Mouse (Mus musculus) monocyte, adult 5-6 weeks (primary cell): ENCODE measurements at regions not wholly inside any gene's neighbourhood (a gene's known extent, or its start where the extent isn't known, plus 50 kb on each side); places are given as distances from the start of the nearest gene placed in this dataset.

Experiments used
- ATAC-seq: fragments of 153-309, 156-312 bp; replicated peaks from 2 replicates; pipeline ENCODE4 v1.8.0; 2017; ENCODE audit warnings: mild to moderate bottlenecking; ENCODE audit not compliant: low TSS enrichment, insufficient number of reproducible peaks, severe bottlenecking, poor library complexity, low FRiP score

- no peak for ATAC-seq
Measured at GRCm38 (mm10) chr12:7749319-7750238, 227.9 kb upstream of the Apob start.

- ATAC-seq: no peak
Measured at GRCm38 (mm10) chr12:7754861-7755260, 222.6 kb upstream of the Apob start.

- ATAC-seq: no peak
Measured at GRCm38 (mm10) chr12:7764795-7765697, 212.4 kb upstream of the Apob start.

DNA sequence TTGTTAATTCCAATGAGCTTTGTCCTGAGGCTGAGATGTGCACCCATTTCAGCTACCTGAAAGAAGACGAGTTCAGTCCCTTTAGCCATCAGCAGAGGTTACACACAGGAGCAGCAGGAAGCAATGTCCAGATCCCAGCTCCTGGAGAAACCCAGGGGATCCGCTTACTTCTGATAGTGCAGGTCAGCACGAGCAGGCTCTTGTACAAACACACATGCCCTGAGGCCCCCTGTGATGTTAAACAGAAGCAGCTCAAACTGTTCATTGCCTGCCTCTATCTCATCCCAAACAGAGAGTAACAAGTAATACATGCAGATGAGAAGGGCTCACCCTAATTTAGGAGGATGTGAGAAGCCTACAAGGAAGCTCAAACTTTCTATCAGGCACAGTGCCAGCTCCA lies 203.3 kb upstream of the Apob start:
- ATAC-seq: no peak

DNA sequence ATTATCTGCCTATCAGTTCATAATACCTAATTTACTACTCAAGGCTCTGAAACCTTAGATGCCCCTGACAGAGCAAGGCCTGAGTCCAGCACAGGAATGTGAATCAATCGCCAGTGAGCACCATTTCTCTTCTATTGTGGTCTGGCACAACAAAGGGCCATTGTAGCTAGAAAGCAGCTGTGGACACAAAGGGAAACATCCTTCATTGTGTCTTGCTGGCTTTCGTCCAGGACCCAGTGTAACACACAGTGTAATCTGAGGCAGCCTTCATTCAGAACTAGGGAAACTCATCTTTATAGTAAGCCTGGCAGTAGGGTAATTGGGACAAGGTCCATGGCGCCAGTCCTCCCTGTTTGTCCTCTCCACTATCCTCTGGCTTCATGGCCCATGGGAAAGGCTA lies 201.1 kb upstream of the Apob start:
- no peak for ATAC-seq

GRCm38 (mm10) chr12:7777220-7778055 lies 200.0 kb upstream of the Apob start:
- ATAC-seq: no peak

DNA sequence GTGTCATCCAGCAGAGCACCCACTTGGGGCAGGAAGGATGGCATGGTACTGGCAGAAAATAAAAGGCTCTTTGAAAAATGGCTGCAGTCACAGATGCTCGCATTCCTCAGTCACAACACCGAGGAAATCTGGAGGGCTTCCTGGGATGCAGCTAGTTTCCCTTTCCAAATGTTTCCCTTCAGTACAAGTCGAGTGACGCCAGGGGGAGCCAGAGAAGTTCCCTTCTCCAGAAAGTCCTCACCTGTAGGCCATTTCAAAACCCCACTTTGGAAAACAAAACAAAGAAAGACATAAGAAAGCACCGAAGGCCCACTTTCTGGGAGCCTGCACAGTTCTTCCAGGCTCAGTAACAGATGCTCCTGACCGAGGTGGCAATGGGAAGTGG lies 199.4 kb upstream of the Apob start:
- ATAC-seq: no peak

GRCm38 (mm10) chr12:7816616-7817015 lies 160.8 kb upstream of the Apob start:
- no peak for ATAC-seq

DNA sequence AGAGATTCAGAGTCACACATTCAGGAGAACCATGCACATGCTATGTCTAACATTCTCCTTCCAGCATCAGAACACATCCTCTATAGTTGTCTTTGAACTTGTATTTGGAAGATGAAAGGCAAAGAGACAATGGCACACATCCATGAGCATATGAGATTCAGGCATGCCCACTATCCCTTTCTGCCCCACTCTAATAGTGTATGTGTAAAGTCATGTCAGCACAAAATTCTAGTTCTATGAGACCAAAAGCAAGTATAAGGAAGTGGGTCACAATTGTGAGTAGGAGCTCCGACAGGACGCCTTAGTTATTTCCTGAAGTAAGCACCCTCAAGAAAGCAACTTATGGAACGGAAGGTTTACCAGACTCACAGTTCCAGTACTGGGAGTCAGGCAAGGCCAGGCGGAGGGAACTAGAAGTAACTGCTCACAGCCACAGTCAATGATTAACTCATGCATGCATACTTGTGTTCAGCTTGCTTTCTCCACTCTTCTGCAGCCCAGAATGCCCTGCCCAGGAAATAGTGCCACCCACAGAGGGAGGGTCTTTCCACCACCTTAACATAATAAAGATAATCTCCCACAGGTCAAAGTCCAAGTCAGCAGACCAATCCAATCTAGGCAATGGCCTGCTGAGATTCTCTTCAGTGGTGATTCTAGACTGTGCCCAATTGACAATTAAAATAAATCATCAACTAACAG lies 157.3 kb upstream of the Apob start:
- no peak for ATAC-seq

DNA sequence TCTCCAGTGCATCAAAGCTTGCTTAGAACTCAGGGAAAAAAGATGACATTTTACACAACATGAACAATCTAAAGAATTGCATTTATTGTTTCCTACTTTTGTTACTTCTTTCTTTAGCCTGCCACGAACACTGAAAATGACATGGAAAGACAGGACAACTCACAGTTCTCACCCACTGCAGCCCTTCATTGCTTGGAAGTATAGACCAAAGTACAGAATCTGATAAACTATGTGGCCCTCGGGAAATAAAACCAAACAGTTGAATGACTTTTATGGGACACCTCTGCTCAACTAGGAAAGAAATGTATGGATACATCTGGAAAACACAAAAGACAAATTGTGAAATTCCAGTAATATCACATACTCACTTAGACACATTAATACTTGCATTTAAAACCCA lies 156.7 kb upstream of the Apob start:
- no peak for ATAC-seq

GRCm38 (mm10) chr12:7835731-7836130 lies 141.7 kb upstream of the Apob start:
- no peak for ATAC-seq

DNA sequence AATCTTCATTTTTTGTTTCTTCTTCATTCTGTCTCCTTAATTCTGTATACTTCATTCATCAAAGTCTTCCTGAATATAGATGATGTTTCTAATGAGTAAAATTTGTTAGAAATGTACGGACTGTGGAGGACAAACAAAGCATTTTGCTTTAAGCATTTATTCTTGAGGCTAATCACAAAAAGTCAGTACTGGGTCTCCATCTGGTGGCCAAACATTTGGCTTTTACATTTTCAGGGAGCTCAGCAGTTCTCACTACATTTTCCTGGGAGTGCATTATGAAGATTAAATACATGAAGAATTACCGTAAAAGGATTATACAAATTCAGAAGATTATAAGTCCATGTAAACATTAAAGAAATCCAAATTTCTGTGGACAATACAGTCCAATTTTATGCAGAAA lies 123.6 kb upstream of the Apob start:
- no peak for ATAC-seq

GRCm38 (mm10) chr12:7855683-7856082 lies 121.8 kb upstream of the Apob start:
- ATAC-seq: no peak

- peak; percentile 47; the same call in 1 of the 2 replicates for ATAC-seq
Measured at GRCm38 (mm10) chr12:7859533-7859932, 117.9 kb upstream of the Apob start.

GRCm38 (mm10) chr12:7870004-7870403 lies 107.4 kb upstream of the Apob start:
- ATAC-seq: no peak

GRCm38 (mm10) chr12:7870473-7870872 lies 107.0 kb upstream of the Apob start:
- no peak for ATAC-seq

- no peak for ATAC-seq
Measured at GRCm38 (mm10) chr12:7875454-7875853, 102.0 kb upstream of the Apob start.

DNA sequence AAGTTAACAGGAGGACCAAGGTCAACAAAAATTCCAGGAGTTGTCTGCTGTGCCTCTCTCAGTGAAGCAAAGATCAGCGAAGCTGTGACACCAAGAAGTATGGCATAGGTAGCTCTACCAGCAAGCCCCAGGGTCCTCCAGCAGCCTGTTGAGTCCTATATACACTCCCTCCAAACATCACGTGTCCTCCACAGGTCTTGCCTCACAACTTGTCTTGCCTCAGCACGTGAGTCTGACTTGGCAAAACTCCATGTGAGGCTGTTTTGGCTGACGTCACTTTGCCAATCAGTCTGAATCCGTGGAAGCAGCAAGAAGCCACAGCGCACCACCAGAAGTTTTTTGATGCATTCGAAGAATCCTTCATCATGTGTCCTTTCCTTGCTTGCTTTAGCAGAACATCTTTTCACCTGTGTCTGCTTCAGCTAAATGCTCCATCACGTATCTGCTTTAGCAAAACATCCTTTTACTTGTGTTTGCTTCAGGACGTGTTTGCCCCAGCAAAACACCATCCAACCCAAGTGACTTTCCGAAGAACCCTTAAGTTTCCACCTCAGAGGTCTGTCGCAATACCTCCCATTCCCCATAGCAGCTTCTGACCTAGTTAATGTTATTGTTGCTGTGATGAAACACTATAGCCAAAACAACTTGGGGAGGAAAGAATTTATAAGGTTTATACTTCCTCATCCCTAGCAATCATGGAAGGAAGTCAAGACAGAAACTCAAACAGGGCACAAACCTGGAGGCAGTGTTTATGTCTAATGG lies 101.0 kb upstream of the Apob start:
- no peak for ATAC-seq
